Mouse (Mus musculus) urinary bladder, postnatal 4 days (tissue): ENCODE results near the gene Fbxo6.
A peak's percentile ranks its signal among the peaks of the same experiment; 100 is the strongest.
"Not testable (repeated sequence)": the region's sequence is repeated elsewhere in the genome, so short reads cannot be mapped to it uniquely, and the experiment has no call there.

Source experiments
- DNase-seq, 2 experiments: peaks; one replicate each; pipeline ENCODE4 v3.0.0; 2021 to 2022; ENCODE audit warnings: low spot score in 2 of 2

The Fbxo6 gene

GRCm38 (mm10) chr4:148151267-148152168 is at the start of gene Fbxo6:
TSS of gene Fbxo6 (minus strand) at chr4:148152140.
- DNase-seq: peak; percentile 84 to 87

DNA sequence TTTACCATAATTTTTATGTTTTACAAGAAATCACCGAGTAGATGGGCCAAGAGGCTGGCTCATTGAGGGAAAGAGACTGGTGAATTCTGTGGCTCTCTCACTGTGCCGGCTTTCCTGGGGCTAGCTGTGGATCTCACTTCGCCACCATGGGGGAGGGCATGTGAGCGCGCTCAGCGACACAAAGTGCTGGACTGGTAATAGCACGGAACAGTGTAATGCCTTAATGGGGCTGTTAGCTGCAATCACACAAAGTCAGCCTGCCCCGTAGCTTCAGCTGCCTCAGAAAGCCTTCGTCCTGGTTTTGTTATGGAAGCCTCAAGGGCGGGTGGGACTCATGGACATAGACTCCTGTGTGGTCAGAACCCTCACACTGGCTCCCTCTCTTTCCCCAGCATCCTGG is 46.8 kb upstream of the Fbxo6 start:
- no peak for DNase-seq

DNA sequence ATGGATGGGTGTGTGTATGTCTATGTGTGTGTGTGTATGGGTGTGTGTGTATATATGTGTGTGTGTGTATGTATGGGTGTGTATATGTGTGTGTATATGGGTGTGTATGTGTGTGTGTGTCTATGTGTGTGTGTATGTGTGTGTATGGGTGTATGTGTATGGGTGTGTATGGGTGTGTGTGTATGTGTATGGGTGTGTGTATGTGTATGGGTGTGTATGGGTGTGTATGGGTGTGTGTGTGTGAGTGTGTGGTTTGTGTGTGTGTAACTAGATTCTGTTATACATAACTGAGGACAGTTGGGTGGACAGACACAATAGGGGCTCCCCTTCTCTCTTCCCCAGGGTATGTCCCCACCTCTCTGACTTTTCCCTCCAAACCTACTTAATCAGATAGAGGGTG is 42.5 kb upstream of the Fbxo6 start:
- DNase-seq: no peak

GRCm38 (mm10) chr4:148192707-148193245 is 40.8 kb upstream of the Fbxo6 start:
- DNase-seq: no peak

GRCm38 (mm10) chr4:148188767-148189166 is 36.8 kb upstream of the Fbxo6 start:
- DNase-seq: not testable (repeated sequence)

DNA sequence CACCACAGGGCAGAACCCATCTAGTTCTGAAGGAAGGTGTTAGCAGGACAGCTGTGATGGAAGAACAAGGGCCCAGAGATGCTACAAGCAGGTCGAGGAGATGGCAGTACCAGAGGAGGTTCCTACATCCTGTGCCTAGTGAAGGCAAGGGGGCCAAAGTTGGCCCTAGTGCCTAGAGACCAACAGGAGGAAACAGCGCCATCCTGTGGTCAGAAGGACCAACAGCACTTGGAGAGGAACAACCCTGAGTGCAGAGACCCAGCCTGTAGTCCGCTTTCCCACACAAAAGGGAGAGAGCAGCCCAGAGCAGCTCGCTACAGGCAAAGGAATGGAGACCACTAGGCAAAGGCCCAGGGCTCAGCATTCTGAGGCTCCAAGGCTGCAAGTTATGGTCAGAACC is 33.9 kb upstream of the Fbxo6 start:
- DNase-seq: no peak

- DNase-seq: no peak
Measured at GRCm38 (mm10) chr4:148184564-148184963, 32.6 kb upstream of the Fbxo6 start.

DNA sequence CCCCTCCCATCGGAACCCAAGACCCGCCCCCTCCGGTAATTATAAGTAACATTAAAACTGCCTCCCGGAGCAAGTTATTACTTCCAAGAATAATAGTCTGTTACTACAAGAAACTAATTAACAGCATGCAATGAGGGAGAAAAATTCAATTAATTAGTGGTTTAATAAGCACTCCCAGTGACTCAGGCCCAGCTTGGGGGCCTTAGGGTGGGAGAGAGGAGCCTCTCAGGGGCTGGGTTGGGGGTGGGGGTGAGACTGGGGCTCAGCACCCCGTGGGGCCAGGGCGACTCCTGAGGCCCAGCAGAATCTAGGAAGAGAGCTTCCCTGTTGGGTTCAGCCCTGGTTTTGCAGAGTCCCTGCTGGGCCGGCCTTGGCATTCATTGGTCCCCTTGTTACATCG is 30.4 kb upstream of the Fbxo6 start:
- DNase-seq: no peak

- no peak for DNase-seq
Measured at GRCm38 (mm10) chr4:148181483-148181882, 29.5 kb upstream of the Fbxo6 start.

DNA sequence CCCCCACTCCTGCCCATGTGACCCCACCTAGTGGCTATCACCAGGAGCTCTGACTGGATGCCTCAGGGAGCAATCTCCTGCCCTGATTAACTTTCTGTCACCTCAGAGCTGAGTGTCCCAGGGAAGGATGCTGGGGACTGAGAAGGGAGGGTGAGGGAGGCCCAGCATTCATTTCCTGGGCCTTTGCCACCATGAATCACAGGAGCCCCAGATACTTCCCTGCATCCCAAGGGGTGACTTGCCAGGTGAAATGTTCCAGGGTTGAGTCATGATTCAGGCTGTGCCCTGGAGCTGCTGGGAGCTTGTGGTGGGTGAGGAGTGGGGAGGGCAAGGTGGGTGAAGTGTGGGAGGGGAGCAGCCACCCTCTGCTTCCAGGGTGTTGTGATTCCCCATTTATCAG is 25.8 kb upstream of the Fbxo6 start:
- no peak for DNase-seq

GRCm38 (mm10) chr4:148176603-148177002 is 24.7 kb upstream of the Fbxo6 start:
- DNase-seq: not testable (repeated sequence)

- no peak for DNase-seq
Measured at GRCm38 (mm10) chr4:148174495-148174862, 22.5 kb upstream of the Fbxo6 start.

GRCm38 (mm10) chr4:148173811-148174494 is 22.0 kb upstream of the Fbxo6 start:
- DNase-seq: no peak

- no peak for DNase-seq
Measured at GRCm38 (mm10) chr4:148171261-148171660, 19.3 kb upstream of the Fbxo6 start.

DNA sequence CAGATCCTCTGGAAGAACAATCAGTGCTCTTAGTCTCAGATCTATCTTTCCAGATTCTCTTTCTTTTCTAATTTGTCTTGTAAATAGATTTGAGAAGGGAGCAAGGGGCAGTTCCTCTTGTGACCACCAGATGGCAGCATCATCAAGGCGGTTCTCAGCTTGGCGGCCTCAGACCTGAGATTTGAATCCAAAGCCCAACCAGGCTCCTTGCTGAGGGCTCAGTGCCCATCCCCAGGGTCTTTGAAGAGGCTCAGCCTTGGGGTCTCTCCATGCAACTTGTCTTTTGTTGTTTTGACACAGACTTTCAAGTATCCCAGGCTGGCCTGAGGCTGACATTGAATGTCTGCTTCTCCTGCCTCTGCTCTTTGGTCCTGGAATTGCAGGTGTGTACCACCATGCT is 18.9 kb upstream of the Fbxo6 start:
- no peak for DNase-seq

DNA sequence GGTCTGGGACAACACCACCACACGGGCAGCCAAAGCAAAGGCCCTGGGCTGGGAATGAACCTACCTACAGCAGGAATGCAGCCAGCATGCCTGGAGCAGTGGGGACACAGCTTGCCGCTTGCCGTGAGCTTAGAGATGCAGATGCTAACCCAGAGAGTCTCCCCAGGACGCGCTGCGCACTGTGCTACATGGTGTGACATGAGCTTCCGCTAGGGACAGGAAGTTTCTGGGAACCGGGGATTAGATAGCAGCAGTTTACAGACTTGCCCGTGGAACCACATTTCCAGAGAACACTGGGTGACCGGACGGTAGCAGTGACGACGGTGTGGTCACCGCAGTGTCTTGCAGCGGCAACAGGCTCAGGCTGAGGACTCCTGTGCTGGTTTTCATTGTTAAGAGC is 17.6 kb upstream of the Fbxo6 start:
- no peak for DNase-seq

DNA sequence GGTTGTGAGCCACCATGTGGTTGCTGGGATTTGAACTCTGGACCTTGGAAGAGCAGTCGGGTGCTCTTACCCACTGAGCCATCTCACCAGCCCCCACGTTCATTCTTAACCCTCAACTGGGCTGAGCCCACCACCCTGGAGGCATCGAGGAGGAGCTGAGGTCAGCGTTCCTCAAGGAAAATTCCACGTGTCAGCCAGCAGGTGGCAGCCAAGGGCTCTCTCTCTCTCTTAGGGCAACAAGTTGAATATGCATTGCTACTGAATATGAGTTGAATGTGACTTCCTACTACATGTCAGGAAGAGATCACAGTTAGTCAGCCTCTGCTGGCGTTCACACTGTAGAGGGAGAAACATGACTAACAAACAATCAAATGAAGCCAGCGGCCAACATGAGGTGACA is 16.3 kb upstream of the Fbxo6 start:
- no peak for DNase-seq

- DNase-seq: no peak
Measured at GRCm38 (mm10) chr4:148166986-148167385, 15.0 kb upstream of the Fbxo6 start.

GRCm38 (mm10) chr4:148166431-148166830 is 14.5 kb upstream of the Fbxo6 start:
- DNase-seq: no peak

GRCm38 (mm10) chr4:148165551-148165950 is 13.6 kb upstream of the Fbxo6 start:
- DNase-seq: no peak

- DNase-seq: no peak
Measured at GRCm38 (mm10) chr4:148164461-148164860, 12.5 kb upstream of the Fbxo6 start.

DNA sequence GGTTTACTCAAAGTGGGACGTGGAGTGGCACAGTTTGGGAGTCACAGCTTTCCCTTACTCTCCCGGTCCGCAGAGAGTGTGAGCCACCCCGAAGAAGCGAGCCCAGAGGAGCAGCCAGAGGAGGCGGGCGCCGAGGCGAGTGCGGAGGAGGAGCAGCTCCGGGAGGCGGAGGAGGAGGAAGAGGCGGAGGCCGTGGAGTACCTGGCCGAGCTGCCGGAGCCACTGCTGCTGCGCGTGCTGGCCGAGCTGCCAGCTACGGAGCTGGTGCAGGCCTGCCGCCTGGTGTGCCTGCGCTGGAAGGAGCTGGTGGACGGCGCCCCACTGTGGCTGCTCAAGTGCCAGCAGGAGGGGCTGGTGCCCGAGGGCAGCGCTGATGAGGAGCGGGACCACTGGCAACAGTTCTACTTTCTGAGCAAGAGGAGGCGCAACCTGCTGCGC is 12.1 kb upstream of the Fbxo6 start:
- DNase-seq: peak; percentile 66 to 69
